Mouse (Mus musculus) E14TG2a.4 (cell line): ENCODE measurements at regions not wholly inside any gene's neighbourhood (a gene's known extent, or its start where the extent isn't known, plus 50 kb on each side); places are given as distances from the start of the nearest gene placed in this dataset.

Source experiments
- CTCF ChIP-seq: conservative IDR thresholded peaks from 2 replicates; pipeline ENCODE4 v1.5.1; 2014; ENCODE audit warnings: low read length
- NANOG ChIP-seq: IDR thresholded peaks from 2 replicates; pipeline ENCODE4 v1.6.1; 2014; ENCODE audit warnings: borderline replicate concordance, low read length, mixed read lengths
- POU5F1 ChIP-seq: IDR thresholded peaks from 2 replicates; pipeline ENCODE4 v1.6.1; 2014; ENCODE audit warnings: low read length, borderline replicate concordance

DNA sequence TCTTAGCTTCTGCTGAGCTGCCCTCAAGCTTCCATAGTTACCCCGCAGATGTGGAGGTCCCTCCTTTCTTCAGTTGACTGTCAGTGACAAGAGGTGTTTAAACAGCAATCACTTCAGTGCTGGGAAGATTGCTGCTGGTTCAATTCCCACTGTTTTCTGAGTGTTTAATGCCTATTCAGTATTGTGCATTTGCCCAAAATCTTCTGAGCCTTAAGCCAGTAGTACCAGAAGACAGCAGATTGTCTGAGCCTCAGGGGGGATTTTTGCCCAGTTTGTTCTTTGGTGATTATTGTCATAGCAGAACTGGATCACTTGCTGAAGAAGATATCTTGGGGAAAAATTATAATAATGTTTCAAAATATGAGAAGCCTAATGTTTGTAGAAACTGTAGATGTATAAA is 135.3 kb upstream of the Zfand5 start:
- TF ChIP-seq CTCF, result no peak
- TF ChIP-seq POU5F1, result no peak
- no peak for TF ChIP-seq NANOG
